Mouse (Mus musculus) forebrain, postnatal 0 days (tissue): ENCODE measurements around the gene Ppara. TPM values are rescaled to one million over a fixed set of nuclear protein-coding genes. Genes with fewer than 3 reads are reported as not detected.

Experiments used
- ATAC-seq: fragments of 200-750 bp; cut with Nextera tagmentation; 2 replicates; pipeline ENCODE4 v1.8.0; 2017; ENCODE audit warnings: mild to moderate bottlenecking, moderate library complexity
- DNase-seq: peaks from one replicate; pipeline ENCODE4 v3.0.0-alpha.2; 2015
- H3K27ac ChIP-seq: fragments of 300-500 bp; sonication (generic); 2 replicates; pipeline ENCODE4 v1.5.1; 2014; ENCODE audit warnings: low read depth, mild to moderate bottlenecking, antibody characterized with exemption, low read length, moderate library complexity, mixed read lengths
- H3K27me3 ChIP-seq: fragments of 300-500 bp; sonication (generic); 2 replicates; pipeline ENCODE4 v1.6.1; 2014; ENCODE audit warnings: mild to moderate bottlenecking, low read length, mixed read lengths; ENCODE audit not compliant: insufficient read depth
- H3K36me3 ChIP-seq: fragments of 300-500 bp; sonication (generic); 2 replicates; pipeline ENCODE4 v1.6.1; 2014; ENCODE audit warnings: mild to moderate bottlenecking, moderate library complexity; ENCODE audit not compliant: insufficient read depth
- H3K4me1 ChIP-seq: fragments of 300-500 bp; sonication (generic); 2 replicates; pipeline ENCODE4 v1.6.1; 2014; ENCODE audit warnings: antibody characterized with exemption; ENCODE audit not compliant: insufficient read depth
- H3K4me2 ChIP-seq: fragments of 300-500 bp; sonication (generic); 2 replicates; pipeline ENCODE4 v1.6.1; 2014; ENCODE audit warnings: low read depth, mild to moderate bottlenecking, moderate library complexity
- H3K4me3 ChIP-seq: fragments of 300-500 bp; sonication (generic); 2 replicates; pipeline ENCODE4 v1.5.1; 2014; ENCODE audit warnings: low read depth, low read length, mixed read lengths
- H3K9ac ChIP-seq: fragments of 300-500 bp; sonication (generic); 2 replicates; pipeline ENCODE4 v1.6.1; 2014; ENCODE audit warnings: mild to moderate bottlenecking
- H3K9me3 ChIP-seq: fragments of 300-500 bp; sonication (generic); 2 replicates; pipeline ENCODE4 v1.6.1; 2016; ENCODE audit warnings: low read length
- CTCF ChIP-seq: sonication (generic); IDR thresholded peaks from 2 replicates; pipeline ENCODE4 v1.5.1; 2016; ENCODE audit warnings: antibody characterized with exemption, control low read depth, low read depth
- WGBS: fragments of 180-500 bp; shearing (Covaris S2); extraction: QIAGEN DNeasy Blood & Tissue Kit; methylation state at CpG from one replicate; pipeline ENCODE4 v1.1.7; 2014; 5-methylcytosine and 5-hydroxymethylcytosine counted together
- microRNA counts: library from miRNA; unstranded; fragments of <30 nt; microRNA quantifications from one replicate; lab custom pipeline; 2015
- microRNA-seq, 2 experiments: library from miRNA; unstranded; fragments of <30 nt; microRNA quantifications; one replicate each; pipeline ENCODE4; 2016
- polyA plus RNA-seq: library from polyadenylated mRNA; unstranded; fragments of >200 nt; fragmentation: Nextera tagmentation; extraction: Ambion mirVana; gene quantifications from 2 replicates; pipeline ENCODE4 v1.2.1, GENCODE M21; 2015
- total RNA-seq: library from RNA; depleted of rRNA; stranded (reverse); fragments of >200 nt; gene quantifications from 2 replicates; pipeline ENCODE4 v1.2.3, GENCODE M21; 2014; rRNA removed

Gene Ppara
- total and polyA plus RNA-seq, 2 experiments from 2014 or later: 1.7 to 2.0 TPM

GRCm38 (mm10) chr15:85840983-85841382 lies 106.2 kb downstream of the Ppara start:
- WGBS: 40% methylated on average over 6 of the region's 6 CpGs
- DNase-seq: peak; percentile 16
- no peak for ATAC-seq

GRCm38 (mm10) chr15:85841796-85842360 lies 107.1 kb downstream of the Ppara start:
- ATAC-seq: no peak
- 82% methylated on average over 5 of the region's 5 CpGs for WGBS
- H3K36me3 ChIP-seq: no peaks in the 10 kb centered on the region

More at GRCm38 (mm10) chr15:85840983-85841382, 106.2 kb downstream of the Ppara start:
- Histone ChIP-seq H3K9ac (no peak overlapping the region), H3K36me3 (no peaks in the 10 kb centered on the region), H3K4me1 (no peaks in the 10 kb centered on the region), H3K27ac (no peak overlapping the region), H3K4me2 (no peak overlapping the region), H3K4me3 (no peak overlapping the region), H3K9me3 (no peaks in the 10 kb centered on the region), H3K27me3 (no peaks in the 10 kb centered on the region)
- peak; percentile 64 for TF ChIP-seq CTCF

GRCm38 (mm10) chr15:85845071-85845470 lies 110.3 kb downstream of the Ppara start:
- no peaks in the 10 kb centered on the region for H3K27me3 ChIP-seq
- no peaks in the 10 kb centered on the region for H3K9me3 ChIP-seq
- H3K4me2 ChIP-seq: no peak overlapping the region
- no peak overlapping the region for H3K9ac ChIP-seq
- no peak for TF ChIP-seq CTCF
- no peaks in the 10 kb centered on the region for H3K36me3 ChIP-seq
- DNase-seq (no peak), ATAC-seq (no peak)
- H3K27ac ChIP-seq: no peak overlapping the region
- no peak overlapping the region for H3K4me3 ChIP-seq
- no peaks in the 10 kb centered on the region for H3K4me1 ChIP-seq

More at GRCm38 (mm10) chr15:85841796-85842360, 107.1 kb downstream of the Ppara start:
- Histone ChIP-seq H3K27me3 (no peaks in the 10 kb centered on the region), H3K27ac (no peak overlapping the region), H3K9ac (no peak overlapping the region), H3K4me3 (no peak overlapping the region), H3K9me3 (no peaks in the 10 kb centered on the region), H3K4me1 (no peaks in the 10 kb centered on the region), H3K4me2 (no peak overlapping the region)
- no peak for TF ChIP-seq CTCF
- no peak for DNase-seq

DNA sequence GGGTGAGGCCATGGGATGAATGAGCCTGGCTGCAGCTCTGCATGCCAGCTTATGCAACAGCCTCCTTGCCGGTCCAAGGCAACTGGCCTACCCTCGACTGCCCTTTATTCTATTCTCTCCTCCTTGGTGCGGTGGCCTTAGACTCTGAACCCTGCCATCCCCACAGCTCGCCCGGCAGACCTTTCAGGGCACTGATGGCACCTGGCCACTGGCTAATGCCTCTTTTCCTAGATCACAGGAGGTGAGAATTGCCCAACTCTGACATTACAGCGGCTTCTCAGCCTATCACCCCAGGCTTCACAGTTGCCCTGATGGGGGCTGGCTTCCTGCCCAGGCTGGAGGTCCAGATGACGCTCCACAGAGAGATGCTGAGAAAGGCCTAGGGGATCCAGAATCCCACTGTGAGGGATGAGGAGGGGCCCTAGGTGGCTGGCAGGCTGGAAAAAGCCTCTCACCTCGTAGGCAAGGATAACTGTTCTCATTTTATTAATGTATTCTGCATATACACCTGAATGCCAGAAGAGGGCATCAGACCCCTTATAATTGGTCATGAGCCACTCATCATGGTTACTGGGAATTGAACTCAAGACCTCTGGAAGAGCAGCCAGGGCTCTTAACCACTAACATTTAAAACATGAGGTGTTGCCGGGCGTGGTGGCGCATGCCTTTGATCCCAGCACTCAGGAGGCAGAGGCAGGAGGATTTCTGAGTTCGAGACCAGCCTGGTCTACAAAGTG lies 117.0 kb downstream of the Ppara start:
- Histone ChIP-seq H3K4me3 (no peak overlapping the region), H3K9ac (no peak overlapping the region), H3K27ac (no peak overlapping the region), H3K4me1 (no peaks in the 10 kb centered on the region), H3K36me3 (no peaks in the 10 kb centered on the region), H3K9me3 (no peaks in the 10 kb centered on the region), H3K27me3 (no peaks in the 10 kb centered on the region), H3K4me2 (no peak overlapping the region)
- peak; percentile 24; the same call in 1 of the 2 replicates for TF ChIP-seq CTCF
- ATAC-seq: no peak
- WGBS: 77% methylated on average over 12 of the region's 12 CpGs
- DNase-seq: no peak

MicroRNAs encoded within 50 kb of the gene (microRNA counts, 519-probe panel; counts per million panel counts)
- microRNA mmu-let-7b (lab: Ali Mortazavi, UCI) (8,022 counts per million, percentile 98 among the panel's probes with 10 or more counts), microRNA mmu-let-7c (lab: Ali Mortazavi, UCI) (8,727 counts per million, percentile 99 among the panel's probes with 10 or more counts)

Small RNA genes lying within 50 kb of the gene (microRNA-seq; reads per million reads assigned to microRNA genes)
- gene Mirlet7b (14,322 to 16,575 reads per million in 2 experiments), gene Mirlet7c-2 (1,071 to 1,620 reads per million in 2 experiments)

Other genes with a start within 250 kb of the Ppara start
- 0.15 TPM in 1 of 2 replicates, not detected in the other for gene 7530416G11Rik, start 231.8 kb upstream of the Ppara start, total RNA-seq
- not detected in 2 replicates for gene 7530416G11Rik, start 231.8 kb upstream of the Ppara start, polyA plus RNA-seq
- 59.3 and 67.3 TPM in 2 replicates for gene Wnt7b, start 152.5 kb upstream of the Ppara start, total RNA-seq
- 54.0 and 68.4 TPM in 2 replicates for gene Wnt7b, start 152.5 kb upstream of the Ppara start, polyA plus RNA-seq
- 14.8 and 18.8 TPM in 2 replicates for gene Cdpf1, start 76.7 kb downstream of the Ppara start, total RNA-seq
- 28.4 and 33.1 TPM in 2 replicates for gene Cdpf1, start 76.7 kb downstream of the Ppara start, polyA plus RNA-seq
- gene Pkdrej, start 86.8 kb downstream of the Ppara start, total RNA-seq: 0.14 and 0.23 TPM in 2 replicates
- 0.05 and 0.12 TPM in 2 replicates for gene Pkdrej, start 86.8 kb downstream of the Ppara start, polyA plus RNA-seq
- 5.1 and 5.2 TPM in 2 replicates for gene Ttc38, start 97.3 kb downstream of the Ppara start, total RNA-seq
- 2.5 and 3.3 TPM in 2 replicates for gene Ttc38, start 97.3 kb downstream of the Ppara start, polyA plus RNA-seq
- gene Gtse1, start 124.8 kb downstream of the Ppara start, total RNA-seq: 2.2 and 4.3 TPM in 2 replicates
- gene Gtse1, start 124.8 kb downstream of the Ppara start, polyA plus RNA-seq: 3.2 and 3.7 TPM in 2 replicates
- 32.3 and 38.9 TPM in 2 replicates for gene Trmu, start 144.3 kb downstream of the Ppara start, total RNA-seq
- 29.0 and 31.4 TPM in 2 replicates for gene Trmu, start 144.3 kb downstream of the Ppara start, polyA plus RNA-seq